Mouse (Mus musculus) cerebellum, postnatal 10 days (tissue): ENCODE results near the gene Pbx4.

Source experiments
- DNase-seq, 2 experiments: peaks; one replicate each; pipeline ENCODE4 v3.0.0; 2021; ENCODE audit warnings: mixed read lengths in 2 of 2

Gene Pbx4

GRCm38 (mm10) chr8:69901484-69902162 is 69.3 kb downstream of the Pbx4 start:
- peak; percentile 98 for DNase-seq

DNA sequence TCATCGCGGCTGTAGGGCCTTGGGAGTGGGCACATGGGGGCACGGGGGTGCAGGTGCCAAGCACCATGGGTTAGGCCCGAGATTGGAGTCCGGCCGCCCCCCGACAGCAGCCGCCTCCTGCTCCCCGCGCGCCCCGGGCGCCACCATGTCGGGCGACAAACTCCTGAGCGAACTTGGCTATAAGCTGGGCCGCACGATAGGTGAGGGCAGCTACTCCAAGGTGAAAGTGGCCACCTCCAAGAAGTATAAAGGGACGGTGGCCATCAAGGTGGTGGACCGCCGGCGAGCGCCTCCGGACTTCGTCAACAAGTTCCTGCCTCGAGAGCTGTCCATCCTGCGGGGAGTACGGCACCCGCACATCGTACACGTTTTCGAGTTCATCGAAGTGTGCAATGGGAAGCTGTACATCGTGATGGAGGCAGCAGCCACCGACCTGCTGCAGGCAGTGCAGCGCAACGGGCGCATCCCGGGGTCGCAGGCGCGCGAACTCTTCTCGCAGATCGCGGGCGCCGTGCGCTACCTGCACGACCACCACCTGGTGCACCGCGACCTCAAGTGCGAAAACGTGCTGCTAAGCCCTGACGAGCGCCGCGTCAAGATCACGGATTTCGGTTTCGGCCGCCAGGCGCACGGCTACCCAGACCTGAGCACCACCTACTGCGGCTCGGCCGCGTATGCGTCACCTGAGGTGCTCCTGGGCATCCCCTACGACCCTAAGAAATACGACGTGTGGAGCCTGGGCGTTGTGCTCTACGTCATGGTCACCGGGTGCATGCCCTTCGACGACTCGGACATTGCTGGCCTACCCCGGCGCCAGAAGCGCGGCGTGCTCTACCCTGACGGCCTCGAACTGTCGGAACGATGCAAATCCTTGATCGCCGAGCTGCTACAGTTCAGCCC is 70.1 kb downstream of the Pbx4 start, which contains the start of the genes Tssk6, Ndufa13 and Yjefn3:
Gene Tssk6, plus strand, starts transcription at position 22 of the 900 bp plus-strand sequence.
Gene Ndufa13, minus strand, starts transcription at position 396 of the 900 bp plus-strand sequence.
Gene Yjefn3, minus strand, starts transcription at position 550 of the 900 bp plus-strand sequence.
- peak; percentile 62 to 65 for DNase-seq

DNA sequence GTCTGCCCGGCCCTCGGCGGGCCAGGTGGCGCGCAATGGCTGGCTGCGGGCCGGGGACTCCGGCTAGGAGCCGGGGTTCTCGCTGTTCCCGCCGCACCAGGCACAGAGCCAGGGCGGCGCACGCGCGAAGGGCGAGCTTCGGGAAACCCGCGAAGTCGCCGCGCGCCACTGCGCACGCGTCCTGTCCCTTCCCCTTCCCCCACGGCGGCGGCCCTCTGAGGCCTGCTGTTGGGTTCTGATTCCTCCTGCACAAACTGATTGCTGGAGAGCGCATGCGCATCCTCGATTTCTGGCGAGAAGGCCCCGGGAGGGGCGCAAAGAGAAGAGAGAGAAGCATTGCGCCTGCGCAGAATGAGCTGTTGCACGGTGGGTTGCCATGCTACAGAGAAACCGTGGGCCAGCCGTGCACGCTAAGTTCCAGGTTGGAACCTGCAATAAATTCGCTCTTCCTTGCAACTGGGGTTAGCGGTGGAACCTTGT is 70.8 kb downstream of the Pbx4 start:
- peak; percentile 99 to 100 for DNase-seq

DNA sequence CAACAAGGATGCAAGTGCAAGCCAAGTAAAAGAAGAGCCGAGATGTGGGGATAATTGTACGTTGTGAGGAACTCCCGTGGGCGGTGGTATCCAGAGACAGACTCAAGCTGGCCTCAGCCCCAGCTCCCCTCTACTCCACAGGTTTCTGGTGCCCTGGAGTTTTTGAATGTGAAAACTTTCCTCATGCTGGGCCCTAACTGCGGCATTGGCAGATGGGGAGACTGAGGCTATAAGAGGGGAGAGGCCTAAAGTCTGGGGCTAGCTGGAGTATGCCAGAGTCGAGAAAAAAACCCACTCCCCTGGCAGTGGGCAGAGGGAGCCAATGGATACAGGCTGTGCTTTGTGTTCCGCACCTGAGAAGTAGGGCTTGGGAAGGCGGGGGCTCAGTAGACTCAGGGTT is 71.8 kb downstream of the Pbx4 start:
- no peak for DNase-seq

DNA sequence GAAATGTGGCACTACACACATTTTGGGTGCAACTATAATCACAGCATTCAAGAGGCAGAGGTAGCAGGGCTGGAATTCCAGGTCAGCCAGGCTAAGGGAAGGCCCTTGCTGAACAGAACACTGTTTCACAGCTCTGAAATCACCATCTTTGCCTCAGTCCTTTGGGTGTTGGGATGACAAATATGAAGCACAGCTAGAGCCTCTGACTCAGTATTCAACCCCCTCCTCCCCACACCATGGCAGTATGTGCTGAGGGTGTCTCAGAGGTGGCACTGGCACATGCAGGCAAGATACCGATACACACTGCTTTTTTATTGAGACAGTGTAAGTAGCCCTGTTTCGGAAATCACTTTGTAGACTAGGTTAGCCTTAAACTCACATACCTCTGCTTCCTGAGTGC is 74.0 kb downstream of the Pbx4 start:
- DNase-seq: no peak

- no peak for DNase-seq
Measured at GRCm38 (mm10) chr8:69907106-69907505, 74.8 kb downstream of the Pbx4 start.

- DNase-seq: no peak
Measured at GRCm38 (mm10) chr8:69911917-69912316, 79.6 kb downstream of the Pbx4 start.

- DNase-seq: no peak
Measured at GRCm38 (mm10) chr8:69912478-69913074, 80.3 kb downstream of the Pbx4 start.

GRCm38 (mm10) chr8:69914526-69914925 is 82.2 kb downstream of the Pbx4 start:
- no peak for DNase-seq

DNA sequence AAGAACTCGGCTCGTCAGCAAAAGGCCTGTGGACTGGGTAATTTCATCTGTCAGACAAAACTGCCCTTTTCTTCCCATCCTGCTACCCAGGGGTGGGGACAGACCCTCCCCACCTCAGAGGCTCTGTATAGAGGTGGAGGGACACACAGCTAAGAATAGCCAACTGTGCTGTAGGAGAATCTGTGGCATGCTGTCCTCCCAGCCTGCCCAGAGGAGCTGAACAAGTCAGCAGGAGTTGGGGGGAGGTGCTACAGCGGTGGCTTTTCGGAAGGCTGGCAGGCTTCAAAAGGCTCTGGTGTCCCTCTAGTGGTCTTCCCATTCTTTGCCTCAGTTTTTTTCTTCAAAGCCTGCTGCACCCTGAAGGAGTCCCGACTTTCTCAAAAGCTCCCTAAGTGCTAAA is 83.5 kb downstream of the Pbx4 start:
- DNase-seq: peak in 1 of 2 experiments; percentile 53

- peak in 1 of 2 experiments; percentile 1 for DNase-seq
Measured at GRCm38 (mm10) chr8:69918506-69918905, 86.2 kb downstream of the Pbx4 start.

DNA sequence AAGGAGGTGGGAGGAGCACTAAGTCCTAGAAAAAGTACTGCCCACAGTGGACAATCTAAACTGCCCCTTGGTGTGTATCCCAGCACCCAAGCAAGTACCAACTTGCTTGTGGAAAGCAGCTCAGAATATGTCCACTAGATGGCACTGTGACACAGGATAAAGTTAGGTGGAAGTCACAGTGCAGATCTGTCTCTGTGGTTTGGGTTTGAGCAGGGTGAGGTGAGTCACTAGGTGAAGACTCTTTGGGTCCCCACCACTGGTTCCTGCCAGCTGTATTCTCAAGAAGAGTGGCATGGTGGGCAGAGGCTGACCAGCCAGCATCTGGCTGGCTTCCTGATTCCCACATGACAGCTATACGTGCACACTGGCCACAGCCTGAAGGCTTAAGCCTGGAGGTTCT is 86.7 kb downstream of the Pbx4 start:
- DNase-seq: peak; percentile 88 to 94

DNA sequence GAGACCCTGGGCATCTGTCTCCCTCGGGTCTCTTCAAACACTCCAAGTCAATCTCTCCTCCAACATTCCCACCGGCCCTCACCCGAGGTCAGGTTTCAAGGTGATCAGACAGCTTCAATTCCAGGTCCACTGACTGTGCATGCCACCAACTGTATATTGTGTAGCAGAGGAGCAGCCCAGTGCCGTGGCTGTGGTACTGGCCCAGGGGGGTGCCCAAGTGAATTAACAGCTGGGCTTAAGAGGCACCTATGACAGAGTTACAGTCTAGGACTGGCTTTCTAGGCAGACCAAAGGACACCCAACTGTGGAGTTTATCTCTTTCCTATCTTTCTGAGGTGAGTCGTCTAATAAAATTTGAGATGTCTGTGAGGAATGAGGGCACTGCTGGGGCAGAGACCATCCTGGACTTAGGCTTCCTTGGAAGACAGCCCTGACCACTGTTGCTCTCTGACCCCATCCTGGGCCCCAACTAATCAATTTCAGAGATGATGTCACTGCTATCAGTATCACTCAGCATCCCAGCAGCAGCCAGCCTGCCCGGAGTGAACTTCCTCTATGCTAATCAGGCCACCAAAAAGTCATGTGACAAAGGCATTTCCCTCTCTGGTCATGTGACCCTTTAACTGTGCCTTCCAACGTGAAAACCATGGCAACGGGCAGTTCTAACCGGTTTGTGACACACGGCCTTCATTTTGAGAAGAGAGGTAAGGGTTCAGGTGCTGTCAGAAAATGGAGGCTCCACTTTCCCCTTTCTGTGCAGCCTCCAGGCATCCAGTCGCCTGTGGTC is 87.8 kb downstream of the Pbx4 start:
- peak; percentile 52 to 69 for DNase-seq

DNA sequence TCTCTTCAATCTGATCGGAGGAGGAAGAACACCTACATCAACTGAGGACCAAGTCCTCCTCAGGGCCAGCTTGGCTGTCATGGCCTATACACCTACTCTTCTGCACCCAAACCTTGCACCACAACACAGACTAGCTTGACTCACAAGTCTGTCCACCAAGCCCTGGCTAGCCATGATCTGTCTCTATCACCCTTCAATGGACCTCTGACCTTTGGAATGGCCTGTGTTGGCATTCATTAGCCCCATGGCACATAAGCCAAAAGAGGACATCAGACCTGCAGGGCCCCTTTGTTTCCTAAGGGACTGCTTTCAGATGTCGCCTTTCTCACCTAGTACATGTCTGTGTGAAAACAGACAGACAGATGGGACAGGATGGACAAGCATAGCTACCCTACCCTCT is 88.8 kb downstream of the Pbx4 start:
- DNase-seq: no peak
